Mouse (Mus musculus) CH12.LX (cell line): ENCODE results near the gene Prim2. TPM values are rescaled to one million over a fixed set of nuclear protein-coding genes. Genes with fewer than 3 reads are reported as not detected.

Experiments used
- DNase-seq: peaks from one replicate; pipeline ENCODE4 v3.0.0-alpha.2; 2013; ENCODE audit errors: extremely low read depth
- H3K27ac ChIP-seq: 2 replicates; pipeline ENCODE4 v1.5.1; 2012; ENCODE audit warnings: low read depth, mild to moderate bottlenecking, control low read depth, moderate library complexity; ENCODE audit not compliant: insufficient read depth
- H3K27me3 ChIP-seq: replicated peaks from 2 replicates; pipeline ENCODE3; 2012; ENCODE audit warnings: inconsistent platforms
- H3K36me3 ChIP-seq, 2 experiments: replicated peaks in 1 of 2; 2 replicates each; pipeline versions ENCODE3 to v1.6.1; 2012; ENCODE audit warnings: inconsistent platforms in 1 of 2, low read length in 1 of 2, mild to moderate bottlenecking in 1 of 2, mixed read lengths in 1 of 2, moderate library complexity in 1 of 2; ENCODE audit not compliant: control insufficient read depth in 1 of 2, insufficient read depth in 1 of 2
- H3K4me1 ChIP-seq, 2 experiments: 2 replicates each; pipeline ENCODE4 v1.6.1; 2012; ENCODE audit warnings: inconsistent platforms in 1 of 2, moderate library complexity in 1 of 2; ENCODE audit not compliant: insufficient read depth in 2 of 2, control insufficient read depth in 1 of 2
- H3K4me2 ChIP-seq: 2 replicates; pipeline ENCODE4 v1.6.1; 2012; ENCODE audit warnings: low read depth, mild to moderate bottlenecking, control low read depth; ENCODE audit not compliant: poor library complexity, insufficient read depth, severe bottlenecking
- H3K4me3 ChIP-seq, 3 experiments: fragments of 150-350 bp in 1 of 3; sonication (generic) in 1 of 3; replicated peaks in 1 of 3; 2 replicates each; pipeline versions ENCODE3 to v1.5.1; 2011 to 2012; ENCODE audit warnings: low read depth in 2 of 3, low read length in 2 of 3, mild to moderate bottlenecking in 2 of 3, moderate library complexity in 2 of 3, control low read depth in 1 of 3, improper control_type of control experiment in 1 of 3, inconsistent platforms in 1 of 3, mixed read lengths in 1 of 3; ENCODE audit not compliant: poor library complexity in 1 of 3
- H3K79me2 ChIP-seq: replicated peaks from 2 replicates; pipeline ENCODE4 v1.6.1; 2012; ENCODE audit warnings: mild to moderate bottlenecking, moderate library complexity; ENCODE audit not compliant: control insufficient read depth, poor library complexity, insufficient read depth, severe bottlenecking; ENCODE audit errors: extremely low read depth
- H3K9ac ChIP-seq: 2 replicates; pipeline ENCODE4 v1.6.1; 2012; ENCODE audit warnings: low read depth, mild to moderate bottlenecking, control low read depth, moderate library complexity; ENCODE audit not compliant: insufficient read depth
- H3K9me3 ChIP-seq: replicated peaks from 2 replicates; pipeline ENCODE3; 2012; ENCODE audit warnings: low read length, inconsistent platforms, mixed read lengths
- CHD1 ChIP-seq: IDR thresholded peaks from 2 replicates; pipeline ENCODE4 v1.6.1; 2012; ENCODE audit warnings: low read depth, low read length, improper control_type of control experiment, inconsistent platforms
- CHD2 ChIP-seq: IDR thresholded peaks from 2 replicates; pipeline ENCODE4 v1.6.1; 2011; ENCODE audit warnings: low read length, improper control_type of control experiment
- CTCF ChIP-seq, 2 experiments: IDR thresholded peaks in 1 of 2; conservative IDR thresholded peaks in 1 of 2; 2 replicates each; pipeline ENCODE4 v1.5.1; 2011 to 2012; ENCODE audit warnings: low read depth in 2 of 2, low read length in 2 of 2, improper control_type of control experiment in 1 of 2, inconsistent platforms in 1 of 2, mild to moderate bottlenecking in 1 of 2, moderate library complexity in 1 of 2
- E2F4 ChIP-seq: IDR thresholded peaks from 2 replicates; pipeline ENCODE4 v1.6.1; 2011; ENCODE audit warnings: low read depth, low read length, improper control_type of control experiment; ENCODE audit not compliant: insufficient replicate concordance
- EP300 ChIP-seq: IDR thresholded peaks from 2 replicates; pipeline ENCODE4 v1.6.1; 2011; ENCODE audit warnings: low read length, improper control_type of control experiment
- ETS1 ChIP-seq: conservative IDR thresholded peaks from 2 replicates; pipeline ENCODE4 v1.6.1; 2012; ENCODE audit warnings: low read depth, mild to moderate bottlenecking, inconsistent platforms, low read length, improper control_type of control experiment, moderate library complexity
- HCFC1 ChIP-seq: IDR thresholded peaks from 2 replicates; pipeline ENCODE4 v1.6.1; 2012; ENCODE audit warnings: low read depth, mild to moderate bottlenecking, inconsistent platforms, low read length, improper control_type of control experiment
- IRF4 ChIP-seq: IDR thresholded peaks from 2 replicates; pipeline ENCODE4 v1.6.1; 2014; ENCODE audit warnings: low read depth, mild to moderate bottlenecking, inconsistent platforms, low read length, improper control_type of control experiment
- KAT2A ChIP-seq: IDR thresholded peaks from 2 replicates; pipeline ENCODE4 v1.6.1; 2012; ENCODE audit warnings: low read length, improper control_type of control experiment, inconsistent platforms; ENCODE audit not compliant: insufficient replicate concordance
- MAFK ChIP-seq: IDR thresholded peaks from 2 replicates; pipeline ENCODE4 v1.6.1; 2011; ENCODE audit warnings: low read length, improper control_type of control experiment; ENCODE audit not compliant: insufficient replicate concordance
- MAX ChIP-seq: IDR thresholded peaks from 2 replicates; pipeline ENCODE4 v1.6.1; 2011; ENCODE audit warnings: low read length, improper control_type of control experiment
- MEF2A ChIP-seq: IDR thresholded peaks from 2 replicates; pipeline ENCODE4 v1.6.1; 2014; ENCODE audit warnings: low read depth, mild to moderate bottlenecking, inconsistent platforms, low read length, improper control_type of control experiment, borderline replicate concordance
- MXI1 ChIP-seq: IDR thresholded peaks from 2 replicates; pipeline ENCODE4 v1.6.1; 2011; ENCODE audit warnings: mild to moderate bottlenecking, low read depth, low read length, improper control_type of control experiment
- MYC ChIP-seq: IDR thresholded peaks from 2 replicates; pipeline ENCODE4 v1.6.1; 2011; ENCODE audit warnings: low read depth, mild to moderate bottlenecking, improper control_type of control experiment, low read length
- NELFE ChIP-seq: IDR thresholded peaks from 2 replicates; pipeline ENCODE4 v1.6.1; 2011; ENCODE audit warnings: low read depth, low read length, improper control_type of control experiment
- NRF1 ChIP-seq: IDR thresholded peaks from 2 replicates; pipeline ENCODE4 v1.6.1; 2014; ENCODE audit warnings: low read depth, mild to moderate bottlenecking, inconsistent platforms, low read length, improper control_type of control experiment, moderate library complexity
- PAX5 ChIP-seq: IDR thresholded peaks from 2 replicates; pipeline ENCODE4 v1.6.1; 2012; ENCODE audit warnings: low read length, inconsistent platforms, mixed read lengths
- POLR2A ChIP-seq: IDR thresholded peaks from 2 replicates; pipeline ENCODE4 v1.6.1; 2011; ENCODE audit warnings: low read depth, mild to moderate bottlenecking, improper control_type of control experiment, low read length
- RAD21 ChIP-seq: IDR thresholded peaks from 2 replicates; pipeline ENCODE4 v1.6.1; 2011; ENCODE audit warnings: low read depth, mild to moderate bottlenecking, low read length, improper control_type of control experiment, moderate library complexity
- TBP ChIP-seq: conservative IDR thresholded peaks from 2 replicates; pipeline ENCODE4 v1.6.1; 2011; ENCODE audit warnings: low read depth, low read length, improper control_type of control experiment
- TCF12 ChIP-seq: IDR thresholded peaks from 2 replicates; pipeline ENCODE4 v1.6.1; 2014; ENCODE audit warnings: low read depth, mild to moderate bottlenecking, inconsistent platforms, low read length, improper control_type of control experiment
- UBTF ChIP-seq: IDR thresholded peaks from 2 replicates; pipeline ENCODE4 v1.6.1; 2012; ENCODE audit warnings: low read depth, mild to moderate bottlenecking, inconsistent platforms, low read length, improper control_type of control experiment, moderate library complexity
- USF2 ChIP-seq: conservative IDR thresholded peaks from 2 replicates; pipeline ENCODE4 v1.6.1; 2011; ENCODE audit warnings: low read depth, low read length, improper control_type of control experiment
- ZC3H11A ChIP-seq: IDR thresholded peaks from 2 replicates; pipeline ENCODE4 v1.6.1; 2012; ENCODE audit warnings: low read depth, mild to moderate bottlenecking, inconsistent platforms, low read length, improper control_type of control experiment
- ZNF384 ChIP-seq: IDR thresholded peaks from 2 replicates; pipeline ENCODE4 v1.6.1; 2012; ENCODE audit warnings: low read depth, low read length, improper control_type of control experiment, inconsistent platforms
- dilution Hi-C: fragments of 300-500 bp; cut with MboI; formaldehyde crosslinking; loops from 2 replicates; pipeline ENCODE4 v1.14.3; 2020; ENCODE audit warnings: low sequenced_read_pairs; ENCODE audit not compliant: extremely low pct_unique_long_range_greater_than_20kb, extremely low pct_ligation_motif_present
- in situ Hi-C: fragments of 300-500 bp; cut with MboI; formaldehyde crosslinking; loops from 3 replicates; pipeline ENCODE4 v1.14.3; 2019; ENCODE audit warnings: low sequenced_read_pairs, low pct_ligation_motif_present, low pct_unique_long_range_greater_than_20kb, mixed read lengths
- polyA plus RNA-seq: library from polyadenylated mRNA; unstranded; fragments of >175 nt; gene quantifications from 2 replicates; pipeline ENCODE4 v1.2.1, GENCODE M21; 2012; ENCODE audit warnings: low read depth; ENCODE audit not compliant: insufficient read length
- total RNA-seq, 2 experiments: library from RNA; depleted of rRNA; stranded (reverse); fragments of 300-350 nt in 1 of 2; fragments of >200 nt in 1 of 2; gene quantifications; 2 replicates each; pipeline ENCODE4 v1.2.3; 2012 to 2014

Prim2 gene
- total and polyA plus RNA-seq, 3 experiments: 41.3 to 72.6 (median 51.7) TPM

GRCm38 (mm10) chr1:33640089-33640488 is 29.5 kb downstream of the Prim2 start:
- no peak overlapping the region for H3K27ac ChIP-seq
- no peak overlapping the region for H3K4me3 ChIP-seq
- TF ChIP-seq TBP: no peak
- TF ChIP-seq HCFC1: no peak
- TF ChIP-seq MAFK: no peak
- no peak for TF ChIP-seq POLR2A
- no peak for TF ChIP-seq PAX5
- no peak for TF ChIP-seq IRF4
- no peak for TF ChIP-seq KAT2A
- no peak for TF ChIP-seq CHD2
- TF ChIP-seq ZNF384: no peak
- TF ChIP-seq MXI1: no peak
- TF ChIP-seq CTCF (conservative IDR thresholded peaks at IDR 0.05 in 1 of 2, IDR thresholded peaks at IDR 0.05 in 1 of 2; ENCODE audit: low read depth in 2 of 2, low read length in 2 of 2): no peak
- TF ChIP-seq EP300: no peak
- TF ChIP-seq MEF2A: no peak
- TF ChIP-seq ETS1: no peak
- no peak for TF ChIP-seq MYC
- TF ChIP-seq USF2: no peak
- no peak for TF ChIP-seq UBTF
- TF ChIP-seq TCF12: no peak
- no peak for TF ChIP-seq NELFE
- TF ChIP-seq, all 38 proteins: peak for 0
- DNase-seq: no peak
- H3K9ac ChIP-seq: no peak overlapping the region
- no peak overlapping the region for H3K4me2 ChIP-seq
- peaks cover 54 to 85% of the 10 kb centered on the region in 2 experiments for H3K36me3 ChIP-seq
- in situ Hi-C loops: no loop called here
- H3K27me3 ChIP-seq: no peaks in the 10 kb centered on the region
- no peaks in the 10 kb centered on the region for H3K9me3 ChIP-seq
- H3K79me2 ChIP-seq: no peaks in the 10 kb centered on the region
- dilution Hi-C loops: no loop called here
- H3K4me1 ChIP-seq: no peaks in the 10 kb centered on the region

GRCm38 (mm10) chr1:33639234-33639633 is 30.4 kb downstream of the Prim2 start:
- no peak for TF ChIP-seq UBTF
- no peak for TF ChIP-seq NRF1
- TF ChIP-seq ZC3H11A: no peak
- TF ChIP-seq CHD2: no peak
- TF ChIP-seq MAX: no peak
- no peak for TF ChIP-seq CHD1
- no peak for TF ChIP-seq MEF2A
- TF ChIP-seq NELFE: no peak
- no peak for TF ChIP-seq E2F4
- TF ChIP-seq CTCF (conservative IDR thresholded peaks at IDR 0.05 in 1 of 2, IDR thresholded peaks at IDR 0.05 in 1 of 2; ENCODE audit: low read depth in 2 of 2, low read length in 2 of 2): no peak
- no peak for TF ChIP-seq RAD21
- TF ChIP-seq PAX5: no peak
- no peak for TF ChIP-seq TCF12
- no peak for TF ChIP-seq EP300
- Histone ChIP-seq H3K4me2 (no peak overlapping the region), H3K4me3 (no peak overlapping the region), H3K79me2 (no peaks in the 10 kb centered on the region), H3K9ac (no peak overlapping the region), H3K36me3 (peaks cover 51 to 81% of the 10 kb centered on the region in 2 experiments), H3K9me3 (no peaks in the 10 kb centered on the region), H3K27me3 (no peaks in the 10 kb centered on the region), H3K27ac (no peak overlapping the region), H3K4me1 (no peaks in the 10 kb centered on the region)
- in situ Hi-C loops (no loop called here), dilution Hi-C loops (no loop called here)
- no peak for DNase-seq
